Mouse (Mus musculus) activated CD4-positive, CD25-positive, alpha-beta regulatory T cell, adult 4 months (primary cell): ENCODE data around the gene Mia2. TPM values are rescaled to one million over a fixed set of nuclear protein-coding genes. Genes with fewer than 3 reads are reported as not detected.
"Not testable (repeated sequence)": the region's sequence is repeated elsewhere in the genome, so short reads cannot be mapped to it uniquely, and the experiment has no call there.

Experiments
- ATAC-seq: one replicate; pipeline ENCODE4 v1.8.0; 2017
- polyA plus RNA-seq, 2 experiments: library from polyadenylated mRNA; unstranded; fragments of 100-300 nt; shearing (Covaris generic); gene quantifications; one replicate each; pipeline ENCODE4 v1.2.1; 2017

Mia2 gene
- polyA plus RNA-seq, 2 experiments from 2014 or later: 24.9 to 32.7 TPM

DNA sequence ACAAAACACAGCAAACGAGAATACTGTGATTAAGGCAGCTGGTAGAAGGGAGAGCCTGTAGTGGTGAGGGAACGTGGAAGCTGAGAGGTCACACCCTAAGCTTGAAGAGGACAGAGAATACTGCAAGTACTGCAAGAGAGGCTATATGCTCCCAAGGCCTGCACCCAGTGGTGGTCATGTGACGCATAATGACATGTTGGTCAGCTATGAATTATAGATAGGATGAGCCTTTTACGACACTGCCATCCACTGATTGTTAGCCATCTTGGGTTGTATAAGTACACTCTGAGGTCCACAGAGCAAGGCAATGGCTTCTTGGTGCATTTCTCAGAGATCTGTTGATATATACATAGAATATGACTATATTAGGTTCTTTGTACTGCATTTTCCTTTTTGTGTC lies 71.0 kb downstream of the Mia2 start:
- ATAC-seq: no peak

DNA sequence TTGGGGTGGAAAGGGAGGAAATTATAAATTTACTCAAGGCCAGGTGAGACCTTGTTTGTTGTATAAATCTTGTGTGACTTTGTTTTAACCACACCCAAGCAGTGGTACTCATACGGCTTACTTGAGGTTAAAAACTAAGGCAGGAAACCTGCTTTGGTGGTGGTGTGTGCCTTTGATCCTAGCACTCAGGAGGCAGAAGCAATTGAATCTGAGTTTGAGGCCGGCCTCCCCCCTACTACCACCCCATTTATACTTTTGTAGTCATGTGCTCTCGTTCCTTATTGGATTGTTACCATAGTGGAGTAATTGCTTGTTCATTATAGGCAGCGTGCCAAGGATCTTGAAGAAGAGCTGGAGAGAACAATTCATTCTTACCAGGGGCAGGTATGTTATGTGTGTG lies 74.3 kb downstream of the Mia2 start:
- peak; percentile 84 for ATAC-seq

DNA sequence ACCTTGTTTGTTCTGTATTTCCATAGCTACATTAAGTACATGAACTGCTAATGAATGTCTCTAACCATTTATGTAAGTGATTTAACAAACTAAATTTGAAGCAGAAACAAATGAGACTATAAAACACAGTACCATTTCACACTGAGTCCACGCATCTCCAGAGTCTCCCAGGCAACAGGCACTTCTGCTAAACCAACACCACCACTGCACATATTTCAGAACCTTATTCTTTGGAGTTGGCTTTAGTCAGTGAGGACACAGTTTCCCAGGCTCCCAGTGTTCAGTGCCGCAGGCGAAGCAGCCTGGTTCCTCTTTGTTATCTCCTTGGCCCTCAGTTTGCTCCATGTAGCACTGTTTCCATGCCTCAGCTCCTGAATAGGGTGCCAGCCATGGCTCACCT lies 82.2 kb downstream of the Mia2 start:
- ATAC-seq: no peak

DNA sequence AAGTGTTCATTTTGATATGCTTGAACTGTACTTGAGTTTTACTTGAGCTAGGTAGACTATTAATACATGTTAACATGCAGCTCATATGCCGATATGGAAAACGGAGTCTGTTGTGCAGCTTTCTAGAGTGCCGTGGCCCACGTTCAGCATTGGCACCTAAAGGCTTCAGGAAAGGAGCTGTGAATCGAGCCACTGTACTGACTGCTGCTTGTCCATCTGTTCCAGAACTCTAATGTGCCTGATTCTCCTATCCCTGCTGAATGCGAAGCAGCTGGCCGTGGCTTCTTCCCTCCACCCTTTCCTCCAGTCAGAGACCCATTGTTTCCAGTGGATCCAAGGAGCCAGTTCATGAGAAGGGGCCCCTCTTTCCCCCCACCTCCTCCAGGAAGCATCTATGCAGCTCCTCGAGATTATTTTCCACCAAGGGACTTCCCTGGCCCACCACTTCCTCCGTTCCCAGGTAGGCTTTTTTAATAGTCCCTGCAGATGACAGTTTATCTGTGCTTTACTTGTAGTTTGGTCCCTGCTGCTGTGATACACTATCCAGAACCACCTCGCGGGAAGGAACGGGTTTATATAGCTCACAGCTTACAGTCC lies 92.6 kb downstream of the Mia2 start:
- ATAC-seq: peak; percentile 55

DNA sequence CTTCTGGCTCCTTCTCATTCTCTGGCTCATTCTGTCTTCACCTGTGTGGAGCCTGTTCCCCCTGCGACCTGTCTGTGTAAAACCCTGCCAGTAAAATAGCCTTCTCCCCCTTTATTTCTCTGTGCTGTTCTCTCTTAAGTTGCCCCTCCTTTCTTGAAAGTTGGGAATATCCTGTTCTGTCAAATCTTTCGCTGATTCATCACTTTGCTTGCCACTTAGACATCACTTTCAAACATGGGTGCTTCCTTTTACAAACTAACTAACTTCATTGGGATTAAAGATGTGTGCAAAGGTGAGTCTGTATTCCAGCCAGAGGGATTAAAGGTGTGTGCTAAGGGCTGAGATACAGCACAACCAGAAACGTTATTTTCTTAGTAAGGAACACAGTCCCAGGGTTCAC lies 98.0 kb downstream of the Mia2 start:
- no peak for ATAC-seq

DNA sequence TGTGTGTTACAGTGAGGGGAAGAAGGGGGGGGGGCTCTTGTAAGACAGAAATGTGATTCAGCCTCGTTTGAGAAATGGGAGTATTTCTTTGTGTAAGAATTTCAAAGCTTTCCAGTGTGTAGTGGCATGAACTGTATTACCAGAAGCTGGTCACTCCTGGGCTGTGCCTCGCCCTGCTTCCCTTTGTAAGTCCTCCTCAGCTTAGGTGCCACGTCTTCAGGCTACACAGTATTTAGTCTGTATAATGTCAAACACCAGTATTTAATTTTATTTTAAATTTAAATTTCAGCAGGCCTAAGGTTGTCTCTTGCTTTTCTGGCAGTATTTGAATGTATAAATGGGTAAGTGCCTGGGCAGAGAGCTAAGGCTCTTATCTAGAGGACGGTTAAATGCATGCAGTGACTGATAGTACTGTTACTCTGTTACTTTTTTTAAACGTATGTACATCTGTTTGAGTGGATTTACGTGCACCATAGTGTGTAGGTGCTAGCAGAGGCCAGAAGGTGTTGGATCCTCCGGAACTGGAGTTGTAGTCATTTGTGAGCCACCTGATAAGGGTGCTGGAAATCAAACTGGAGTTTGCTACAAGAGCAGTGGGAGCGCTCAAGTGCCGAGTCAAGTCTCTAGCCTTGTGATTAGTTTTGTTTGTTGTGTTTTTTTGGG lies 98.9 kb downstream of the Mia2 start:
- ATAC-seq: no peak

DNA sequence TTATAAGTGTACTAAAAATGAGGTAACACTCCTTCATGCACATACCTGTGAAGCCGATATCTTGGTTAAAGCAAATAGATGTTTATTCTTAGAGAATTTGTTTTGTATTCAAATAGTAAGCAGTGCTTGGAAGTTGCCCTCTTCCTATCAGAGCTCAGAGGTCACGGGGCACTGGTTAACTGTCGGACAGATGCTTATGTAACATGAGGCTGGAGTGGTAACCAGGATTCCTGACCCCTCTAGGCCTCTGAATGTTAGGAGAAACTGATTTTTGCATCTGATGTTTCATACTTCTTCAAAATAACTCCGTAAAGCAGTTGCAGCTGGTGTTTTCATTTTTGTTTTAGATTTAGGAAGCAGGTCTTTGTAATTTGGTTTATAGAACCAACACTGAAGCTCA lies 99.5 kb downstream of the Mia2 start:
- no peak for ATAC-seq

DNA sequence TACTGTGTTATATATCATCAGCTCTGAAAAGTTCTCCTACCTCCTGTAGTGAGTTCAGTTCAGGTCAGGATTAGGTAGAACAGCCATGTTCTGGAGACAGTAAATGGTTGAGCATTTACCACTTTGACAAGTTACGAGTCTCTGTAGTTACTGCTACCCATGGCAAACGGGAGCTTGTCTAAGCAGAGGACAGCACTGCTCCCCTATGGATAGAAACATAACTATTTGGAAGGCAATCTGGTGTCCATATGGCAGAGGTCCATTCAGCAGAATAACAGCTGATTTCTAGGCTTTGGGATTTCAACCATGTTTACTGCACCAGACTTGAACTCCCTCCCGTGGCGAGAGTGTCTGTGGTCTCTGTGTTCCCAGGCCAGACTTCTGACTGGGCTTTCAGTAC lies 100.3 kb downstream of the Mia2 start:
- ATAC-seq: no peak

DNA sequence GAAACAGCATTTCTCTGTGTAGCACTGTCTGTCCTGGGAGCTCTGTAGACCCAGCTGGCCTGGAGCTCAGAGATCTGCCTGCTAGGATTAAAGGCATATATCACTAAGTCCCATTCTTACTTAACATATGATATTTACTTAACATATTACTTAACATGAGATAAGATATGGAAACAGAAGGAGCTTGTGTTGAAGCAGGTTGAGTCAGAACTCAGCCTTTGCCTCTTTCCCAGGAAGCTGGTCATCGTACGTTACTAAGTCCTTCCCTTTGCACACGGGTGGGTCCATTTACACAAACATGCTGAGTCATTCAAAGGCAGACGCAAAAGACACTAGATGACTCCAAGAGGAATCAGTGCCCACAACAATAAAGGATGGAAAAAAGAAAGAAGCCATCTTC lies 103.2 kb downstream of the Mia2 start:
- no peak for ATAC-seq

DNA sequence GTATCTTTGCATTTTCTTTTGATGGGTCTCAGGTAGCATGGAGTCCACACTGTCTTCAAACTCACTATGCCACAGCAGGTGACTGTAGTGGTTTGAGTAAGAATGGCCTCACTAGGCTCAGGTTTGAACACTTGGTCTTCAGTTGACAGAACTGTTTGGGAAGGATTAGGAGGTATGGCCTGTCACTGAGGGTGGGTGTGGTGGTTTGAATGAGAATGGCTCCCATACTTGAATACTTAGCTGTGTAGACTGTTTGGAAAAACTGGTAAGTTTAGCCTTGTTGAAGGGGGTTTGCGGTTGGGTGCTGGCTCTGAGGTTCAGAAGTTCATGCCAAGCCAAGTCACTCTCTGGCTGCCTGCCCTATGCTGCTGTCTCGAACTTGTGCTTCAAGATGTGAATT lies 103.8 kb downstream of the Mia2 start:
- ATAC-seq: no peak

DNA sequence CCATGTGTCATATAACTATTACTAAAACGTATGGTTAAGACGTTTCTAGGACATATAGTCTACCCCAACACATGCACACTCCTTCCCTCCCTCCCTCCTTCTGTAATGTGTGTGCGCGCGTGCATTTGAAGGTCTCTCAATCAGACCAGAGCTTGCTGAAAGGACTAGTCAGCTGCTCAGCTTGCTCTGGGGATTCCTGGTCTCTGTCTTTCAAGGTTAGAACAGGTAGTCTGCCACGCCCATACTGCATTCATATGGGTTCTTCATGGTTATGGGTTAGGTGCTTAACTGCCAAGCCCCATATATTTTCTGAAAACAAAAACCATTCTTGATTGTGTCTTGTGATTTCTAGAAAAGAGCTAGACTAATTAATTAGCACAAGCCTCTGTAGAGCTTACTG lies 110.0 kb downstream of the Mia2 start:
- no peak for ATAC-seq

DNA sequence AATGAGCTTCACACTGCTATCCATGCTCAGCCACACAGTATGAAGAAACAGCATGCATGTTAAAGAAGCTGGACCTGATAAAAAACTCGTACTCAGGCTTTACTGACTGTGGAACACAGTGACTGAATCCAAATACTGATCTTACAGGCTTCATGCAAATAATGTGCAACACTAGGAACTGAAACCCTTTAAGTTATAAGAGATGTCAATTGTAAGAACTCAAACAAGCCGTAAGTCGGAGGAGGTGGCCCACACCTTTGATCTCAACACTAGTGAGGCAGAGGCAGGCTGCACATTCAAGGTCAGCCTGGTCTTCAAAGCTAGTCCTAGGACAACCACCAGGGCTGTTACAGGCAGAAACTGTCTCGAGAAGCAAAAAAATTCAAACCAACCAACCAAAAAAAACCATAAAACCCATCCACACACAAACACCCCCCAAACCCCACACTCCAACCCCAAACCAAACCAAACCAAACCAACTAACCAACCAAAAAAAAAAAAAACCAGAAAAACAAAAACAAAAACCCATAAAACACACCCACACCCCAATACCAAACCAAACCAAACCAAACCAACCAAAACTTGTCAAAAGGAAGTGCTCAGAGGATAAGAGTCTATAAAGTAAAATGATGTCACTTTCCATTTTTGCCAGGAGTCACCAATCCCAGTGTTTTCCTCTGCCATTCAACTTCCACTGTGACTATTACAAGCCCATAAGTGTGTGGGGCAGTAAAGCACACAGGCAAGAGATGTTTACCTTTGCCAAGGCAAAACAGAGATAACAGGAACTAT lies 110.8 kb downstream of the Mia2 start:
- ATAC-seq: peak; percentile 37

DNA sequence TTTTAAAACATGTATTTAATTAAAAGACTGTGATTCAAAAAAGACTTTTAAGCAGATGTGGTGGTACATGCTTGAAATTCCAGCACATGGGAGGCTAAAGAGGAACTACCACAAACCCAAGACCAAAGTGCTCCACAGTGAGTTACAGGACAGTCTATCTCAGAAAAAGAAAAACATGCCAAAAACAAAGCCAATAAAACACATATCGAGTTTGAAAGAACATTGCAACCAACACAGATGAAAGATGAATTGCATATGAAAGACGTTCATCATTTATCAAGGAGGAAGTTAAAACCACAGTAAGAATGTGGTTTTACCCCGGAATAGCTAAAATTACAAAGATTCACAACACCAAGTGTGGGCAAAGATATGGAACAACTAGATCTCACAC lies 111.4 kb downstream of the Mia2 start:
- peak; percentile 78 for ATAC-seq

DNA sequence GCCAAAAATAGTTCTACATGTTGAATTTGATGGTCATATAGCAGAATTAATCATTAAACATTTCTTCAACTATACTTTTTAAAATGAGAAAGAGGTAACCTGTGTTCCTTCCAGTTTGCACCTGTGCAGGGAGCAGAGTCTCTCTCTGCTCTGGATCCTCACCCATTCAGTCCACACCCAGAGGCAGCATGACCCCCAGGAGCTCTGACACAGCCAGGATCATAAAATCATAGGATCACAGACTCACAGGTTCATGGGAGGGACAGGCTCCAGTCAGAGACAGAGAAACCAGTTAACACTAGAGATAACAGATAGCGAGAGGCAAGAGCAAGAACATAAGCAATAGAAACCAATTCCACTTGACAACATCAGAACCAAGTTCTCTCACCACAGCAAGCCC lies 112.2 kb downstream of the Mia2 start:
- no peak for ATAC-seq

DNA sequence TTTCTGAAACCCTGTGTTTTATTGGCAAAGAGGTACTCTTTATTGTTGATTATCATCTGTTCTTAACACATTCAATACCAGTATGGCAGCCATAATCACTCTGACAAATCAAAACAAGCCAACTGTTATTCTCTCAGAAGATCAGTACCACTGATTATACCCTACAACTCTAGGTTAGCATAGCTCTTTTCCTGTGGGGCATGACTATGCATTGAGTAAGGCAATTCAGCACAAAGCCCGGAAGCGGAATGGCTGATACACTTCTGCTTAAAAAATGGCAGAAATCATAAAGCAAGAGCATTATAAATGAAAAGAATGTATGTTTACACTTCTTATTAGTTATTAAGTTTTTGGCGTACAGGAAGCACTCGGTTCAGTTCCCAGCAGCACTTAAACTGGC lies 120.6 kb downstream of the Mia2 start:
- ATAC-seq: peak; percentile 17

DNA sequence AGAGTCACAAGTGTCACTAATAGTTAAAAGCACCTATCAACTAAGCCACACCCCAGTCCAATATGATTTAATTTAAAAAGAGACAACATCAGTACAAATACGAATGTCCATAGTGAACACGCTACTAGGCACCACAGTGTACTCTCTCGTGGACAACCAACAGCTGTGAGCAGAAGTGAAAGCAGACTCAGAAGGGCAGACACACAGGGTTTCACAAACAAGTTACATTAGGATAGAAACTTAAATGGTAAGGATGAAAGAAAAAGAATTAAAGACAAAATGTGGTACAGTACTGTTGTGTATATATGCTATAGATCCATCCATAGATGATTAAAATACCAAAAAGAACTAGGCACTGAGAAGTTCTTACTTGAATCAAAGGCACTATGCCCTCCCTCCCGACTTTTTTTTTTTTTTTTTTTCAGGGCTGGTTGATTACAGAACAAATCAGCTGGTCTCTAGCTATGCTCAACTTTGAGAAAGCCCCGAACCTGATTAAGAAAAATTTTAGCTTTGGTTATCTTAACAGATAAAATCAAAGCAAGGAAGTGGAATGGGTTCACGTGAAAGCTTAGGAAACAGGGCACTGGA lies 121.2 kb downstream of the Mia2 start:
- ATAC-seq: no peak

DNA sequence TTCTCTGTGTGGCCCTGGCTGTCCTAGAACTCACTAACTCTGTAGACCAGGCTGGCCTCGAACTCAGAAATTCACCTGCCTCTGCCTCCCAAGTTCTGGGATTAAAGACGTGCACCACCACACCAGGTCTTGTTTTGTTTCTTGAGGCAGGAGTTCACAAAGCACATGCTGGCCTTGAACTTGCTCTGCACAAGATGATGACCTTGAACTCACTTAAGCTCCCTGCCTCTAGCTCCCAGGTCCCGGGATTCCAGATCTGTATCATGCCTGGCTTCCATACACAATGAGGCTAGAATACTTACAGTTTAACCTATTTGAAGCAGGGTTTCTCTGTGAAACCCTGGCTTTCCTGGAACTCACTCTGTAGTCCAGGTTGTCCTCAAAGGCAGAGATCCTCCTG lies 121.7 kb downstream of the Mia2 start:
- ATAC-seq: no peak

DNA sequence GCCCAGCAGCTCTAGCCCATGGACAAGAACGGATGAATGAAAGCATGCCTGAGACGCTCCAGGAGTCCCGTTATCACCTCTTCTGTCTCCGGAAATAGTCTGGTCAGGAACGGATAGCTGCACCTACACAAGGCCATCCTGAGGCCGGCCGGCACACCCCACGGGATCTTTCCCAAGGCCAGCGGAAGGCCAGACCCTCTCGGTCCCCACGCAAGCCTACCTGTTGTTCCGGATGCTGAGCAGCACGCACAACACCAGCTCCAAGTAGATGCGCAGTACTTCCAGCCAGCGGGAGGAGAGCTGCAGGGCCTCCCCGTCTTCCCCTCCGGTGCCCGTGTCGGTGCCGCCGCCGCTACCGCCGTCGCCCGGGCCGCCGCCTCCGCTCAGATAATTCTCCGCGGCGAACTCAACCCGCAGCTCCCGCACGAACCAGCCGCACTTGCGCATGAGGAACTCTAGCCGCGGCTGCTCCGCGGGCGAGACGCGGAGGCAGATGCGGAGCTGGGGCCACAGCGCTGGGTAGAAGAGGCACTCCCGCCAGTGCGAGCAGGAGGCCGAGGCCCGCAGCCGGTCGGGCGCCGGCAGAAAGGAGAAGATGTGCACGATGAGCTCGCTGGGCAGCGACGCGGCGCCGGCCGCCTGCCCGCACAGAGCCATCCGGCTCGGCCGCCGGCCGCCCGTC lies 123.2 kb downstream of the Mia2 start:
- peak; percentile 15 for ATAC-seq

DNA sequence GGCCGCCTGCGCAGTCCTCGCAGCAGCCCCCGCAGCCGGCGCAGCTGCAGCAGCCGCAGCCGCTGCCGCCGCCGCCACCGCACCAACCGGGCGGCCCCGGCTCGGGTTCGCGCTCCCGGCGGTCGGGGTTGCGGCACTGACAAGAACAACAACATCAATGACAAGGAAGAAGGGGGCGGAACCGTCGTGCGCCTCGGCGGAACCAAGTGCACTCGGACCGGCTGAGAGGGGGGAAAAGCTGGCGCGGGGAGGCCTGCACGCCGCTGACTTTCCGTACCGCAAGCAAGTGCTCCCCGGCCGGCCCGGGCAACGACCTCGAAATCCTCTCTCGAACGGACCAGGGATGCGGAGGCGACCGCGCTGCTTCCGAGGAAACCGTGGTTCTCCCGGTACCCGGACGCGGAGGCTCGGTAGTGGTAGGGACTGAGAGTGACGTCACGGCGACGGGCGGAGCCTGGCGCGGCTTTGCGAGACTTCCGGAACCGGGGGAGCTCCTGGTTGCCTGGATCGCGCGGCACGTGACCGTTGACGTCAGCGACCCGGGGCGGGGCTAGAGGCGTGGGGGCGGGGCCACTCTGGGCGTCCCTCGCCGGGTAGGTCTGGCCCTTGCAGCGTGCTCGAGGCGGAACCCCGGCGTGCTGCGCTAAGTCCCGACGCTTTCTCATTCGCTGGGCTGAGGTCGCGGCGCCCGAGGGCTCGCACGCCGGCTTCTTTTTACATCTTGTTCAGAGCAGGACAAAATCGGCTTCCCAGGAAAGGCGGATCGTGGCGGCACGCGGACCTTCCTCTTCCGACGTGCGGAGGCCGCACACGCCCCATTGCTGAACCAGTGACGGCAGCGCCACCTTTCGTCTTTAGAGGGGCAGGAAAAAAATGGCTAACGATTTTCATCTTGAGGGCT lies 124.0 kb downstream of the Mia2 start, which contains the start of gene Fbxo33:
Fbxo33 (minus strand) TSS at position 401 of the 901 bp plus-strand sequence.
- ATAC-seq: peak; percentile 81

DNA sequence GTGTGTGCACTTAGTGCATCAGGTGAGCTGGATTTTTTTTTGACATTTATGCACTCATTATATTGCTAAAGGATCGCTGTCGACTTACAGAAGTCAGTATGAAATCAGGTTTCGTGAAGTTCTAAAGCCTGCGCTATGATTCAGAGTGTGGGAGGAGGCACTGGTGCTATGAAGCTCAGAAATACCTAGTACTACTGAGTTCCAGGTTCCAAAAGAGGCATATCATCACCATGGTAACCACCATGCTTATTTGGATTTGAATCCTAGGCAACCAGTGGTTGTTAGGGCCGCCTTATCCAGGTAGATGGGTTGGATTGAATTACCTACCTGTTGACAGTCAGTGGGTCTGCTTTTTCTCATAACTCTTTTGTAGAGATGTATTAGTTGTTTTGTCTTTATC lies 132.8 kb downstream of the Mia2 start:
- ATAC-seq: no peak

DNA sequence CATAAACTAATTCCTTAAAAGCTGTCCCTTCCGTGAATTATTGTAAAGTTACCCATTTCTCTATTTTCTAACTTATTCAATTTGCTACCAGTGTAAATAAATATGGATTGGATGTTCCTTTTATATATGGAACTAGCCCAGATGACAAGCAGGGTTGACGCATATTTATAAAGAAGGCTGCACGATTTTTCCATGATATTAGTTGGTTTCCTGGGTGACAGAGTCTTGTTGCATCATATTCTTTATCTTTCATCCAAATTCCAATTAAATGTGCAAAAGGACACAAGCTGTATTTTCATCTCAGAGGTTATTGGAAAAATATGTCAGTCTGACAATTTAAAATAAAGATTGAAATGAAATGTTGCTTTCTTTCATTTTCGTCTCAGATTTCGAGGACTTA lies 142.8 kb downstream of the Mia2 start:
- ATAC-seq: no peak

DNA sequence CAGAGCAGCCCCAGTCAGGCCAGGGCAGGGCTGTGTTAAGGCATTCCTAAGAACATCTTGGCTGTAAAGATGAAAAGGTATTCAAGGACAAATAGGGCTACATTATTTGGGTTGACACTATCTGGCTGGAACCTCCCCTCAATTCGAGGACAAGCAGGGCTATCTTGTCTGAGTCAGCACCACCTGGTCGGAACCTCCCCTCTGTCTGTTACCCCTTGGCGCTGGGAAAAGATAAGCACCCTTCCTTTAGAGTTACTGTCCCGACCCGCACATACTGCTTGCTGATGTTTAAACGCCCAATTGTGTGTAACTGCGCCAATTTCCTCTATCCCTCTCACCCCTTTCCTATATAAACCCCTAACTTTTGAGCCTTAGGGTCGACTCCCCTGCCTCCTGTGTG lies 145.4 kb downstream of the Mia2 start:
- ATAC-seq: not testable (repeated sequence)
